27 mouse cellular contexts compared by ENCODE assay signal in the genomic region with DNA sequence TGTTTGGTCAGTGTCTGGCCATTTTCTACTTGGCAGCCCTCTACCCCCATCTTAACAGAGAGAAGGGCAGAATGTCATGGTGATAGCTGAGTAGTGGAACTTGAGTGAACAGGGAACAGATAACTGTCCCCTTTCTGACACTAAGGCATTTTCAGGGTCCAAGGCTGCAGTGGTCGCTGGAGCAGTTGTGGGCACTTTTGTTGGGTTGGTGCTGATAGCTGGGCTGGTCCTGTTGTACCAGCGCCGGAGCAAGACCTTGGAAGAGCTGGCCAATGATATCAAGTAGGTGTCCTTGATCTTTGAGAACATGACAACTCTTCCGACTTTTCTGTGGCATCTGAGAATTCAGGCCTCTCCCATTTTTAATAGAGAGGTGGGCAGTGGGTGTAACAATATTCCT. TPM values are rescaled to one million over a fixed set of nuclear protein-coding genes. Genes with fewer than 3 reads are reported as not detected.
A peak's percentile ranks its signal among the peaks of the same experiment; 100 is the strongest.
DNase-seq lines count a peak whose midpoint lies in the region; TF ChIP-seq lines count a peak whose summit lies in the region.
"Had no signal": no experiment of that assay in that cellular context is flagged by ENCODE, and none has a peak within 500 bp of the region (broad histone marks: within the 10 kb centered on the region; RNA-seq: fewer than 3 reads in every experiment).

No protein-coding gene starts in this region.

- H3K36me3 ChIP-seq in heart, adult 2 months (ENCODE audit: control insufficient read depth, insufficient read depth, low read length), result peaks cover 77% of the 10 kb centered on the region
- H3K36me3 ChIP-seq: embryonic facial prominence, embryonic 10.5 days; embryonic facial prominence, embryonic 13.5 days; forebrain, embryonic 12.5 days; forebrain, embryonic 15.5 days; heart, embryonic 15.5 days had no signal

- H3K79me2 ChIP-seq in heart, adult 2 months (replicated peaks; ENCODE audit: control insufficient read depth, insufficient read depth, low read length), result no peaks in the 10 kb centered on the region

- peak; percentile 34 for DNase-seq in adrenal gland, postnatal 10 days
- no peak for DNase-seq in adrenal gland, postnatal 4 days (ENCODE audit: low spot score in 2 of 2)
- no peak for DNase-seq in heart, adult 2 months
- no peak for DNase-seq in heart, postnatal 36 days
- no peak for DNase-seq in right cerebral cortex, postnatal 10 days (ENCODE audit: low spot score in 2 of 2)
- DNase-seq: cerebellum, adult 11-12 months; cerebellum, adult 8-10 months; cerebellum, postnatal 10 days; cerebellum, postnatal 36 days; embryo, embryonic 11 days; gastrocnemius, postnatal 10 days; heart, adult 11 months; heart, postnatal 10 days; heart, postnatal 4 days; kidney, adult 18-20 months had no signal

- H3K4me3 ChIP-seq in heart, adult 2 months, result no peak overlapping the region
- H3K4me3 ChIP-seq in brown adipose tissue, adult 24 weeks (ENCODE audit: insufficient read depth, low read depth, low read length), result no peak overlapping the region
- H3K4me3 ChIP-seq: embryonic facial prominence, embryonic 10.5 days; embryonic facial prominence, embryonic 13.5 days; erythroblast, embryonic 14.5 days; forebrain, embryonic 12.5 days; forebrain, embryonic 15.5 days; heart, embryonic 12.5 days; heart, embryonic 15.5 days had no signal

- no peak for TF ChIP-seq CTCF in heart, adult 2 months (IDR thresholded peaks at IDR 0.05)

- no peak for TF ChIP-seq POLR2A in heart, adult 2 months (IDR thresholded peaks at IDR 0.05; ENCODE audit: insufficient read depth, low read depth, low read length)

- no peak for TF ChIP-seq EP300 in heart, adult 2 months (IDR thresholded peaks at IDR 0.05; ENCODE audit: insufficient read depth, low read depth, low read length)

- peak overlapping the region; percentile 0 for H3K27ac ChIP-seq in heart, adult 2 months
- peak overlapping the region; percentile 83 for H3K27ac ChIP-seq in brown adipose tissue, adult 24 weeks (replicated peaks; ENCODE audit: low read depth, low read length)
- H3K27ac ChIP-seq: embryonic facial prominence, embryonic 10.5 days; embryonic facial prominence, embryonic 13.5 days; forebrain, embryonic 12.5 days; forebrain, embryonic 15.5 days; heart, embryonic 15.5 days; hindbrain, embryonic 14.5 days; hindbrain, postnatal 0 days had no signal

- peaks cover 39% of the 10 kb centered on the region for H3K4me1 ChIP-seq in heart, adult 2 months (ENCODE audit: control insufficient read depth, insufficient read depth, low read length)
- H3K4me1 ChIP-seq in brown adipose tissue, adult 24 weeks (ENCODE audit: control insufficient read depth, insufficient read depth, insufficient read length, low read length), result peaks cover 46% of the 10 kb centered on the region
- H3K4me1 ChIP-seq: forebrain, embryonic 12.5 days; forebrain, embryonic 15.5 days had no signal

- WGBS in heart, adult 2 months, result 59% methylated on average over 4 of the region's 4 CpGs

- H3K27me3 ChIP-seq in heart, adult 2 months (ENCODE audit: control insufficient read depth, insufficient read depth, low read length), result no peaks in the 10 kb centered on the region

- no peak overlapping the region for H3K9ac ChIP-seq in heart, adult 2 months (ENCODE audit: low read depth, low read length)
- H3K9ac ChIP-seq: embryonic facial prominence, embryonic 13.5 days; forebrain, embryonic 12.5 days; forebrain, embryonic 15.5 days; heart, embryonic 12.5 days; heart, embryonic 15.5 days; hindbrain, embryonic 14.5 days had no signal

- intact Hi-C loops in heart, adult 2 months (cut with DNase I), result no loop called here
- intact Hi-C loops in heart, postnatal 36 days (cut with DNase I), result no loop called here

RNA-seq across cellular contexts. Expression of gene Vsig2, which starts 2.2 kb away (rescaled TPM):
- 1 to 10 TPM; 5.6 to 9.0 TPM for total RNA-seq in adrenal gland, postnatal 10 days (2021)
- 1 to 10 TPM; 5.8 to 7.3 TPM for total RNA-seq in adrenal gland, postnatal 4 days (2021)
- total RNA-seq in heart, adult 2 months (2021), result 1 to 10 TPM; 2.5 to 4.9 TPM
- polyA plus RNA-seq in heart, adult 2 months (2012; rRNA removed), result 16.0 and 21.1 TPM in 2 replicates
- total RNA-seq in heart, postnatal 36 days (2021), result 1 to 10 TPM; 4.0 to 4.7 TPM
- polyA plus RNA-seq in brown adipose tissue, adult 24 weeks (2012; ENCODE audit: insufficient read depth, insufficient read length, missing spikeins), result 2.1 and 5.7 TPM in 2 replicates
- total RNA-seq: MEL had no signal
- polyA plus RNA-seq: CD4-positive, CD25-positive, alpha-beta regulatory T cell, adult 4 months; erythroblast, embryonic 14.5 days had no signal

RNA-seq across cellular contexts. Expression of gene Esam, which starts 9.0 kb away (rescaled TPM):
- 10 to 100 TPM; 79.7 to 80.2 TPM for total RNA-seq in adrenal gland, postnatal 10 days (2021)
- 10 to 100 TPM; 51.7 to 55.5 TPM for total RNA-seq in adrenal gland, postnatal 4 days (2021)
- 10 to 100 TPM; 58.5 to 81.3 TPM for total RNA-seq in heart, adult 2 months (2021)
- 77.1 and 87.2 TPM in 2 replicates for polyA plus RNA-seq in heart, adult 2 months (2012; rRNA removed)
- total RNA-seq in heart, postnatal 36 days (2021), result 10 to 100 TPM; 66.9 to 79.2 TPM
- 15.0 and 29.4 TPM in 2 replicates for polyA plus RNA-seq in brown adipose tissue, adult 24 weeks (2012; ENCODE audit: insufficient read depth, insufficient read length, missing spikeins)
- polyA plus RNA-seq: CD4-positive, CD25-positive, alpha-beta regulatory T cell, adult 4 months; erythroblast, embryonic 14.5 days had no signal

RNA-seq across cellular contexts. Expression of gene Nrgn, which starts 15.9 kb away (rescaled TPM):
- 1 to 10 TPM; 4.2 to 5.4 TPM for total RNA-seq in adrenal gland, postnatal 10 days (2021)
- total RNA-seq in adrenal gland, postnatal 4 days (2021), result 1 to 10 TPM; 4.1 to 6.7 TPM
- 10 to 100 TPM in 1 of 2 experiments, 1 to 10 TPM in 1; 4.0 to 27.2 TPM for total RNA-seq in heart, adult 2 months (2021)
- 8.6 and 21.7 TPM in 2 replicates for polyA plus RNA-seq in heart, adult 2 months (2012; rRNA removed)
- 1 to 10 TPM; 4.5 to 6.1 TPM for total RNA-seq in heart, postnatal 36 days (2021)
- polyA plus RNA-seq in brown adipose tissue, adult 24 weeks (2012; ENCODE audit: insufficient read depth, insufficient read length, missing spikeins), result 4.5 TPM in 1 of 2 replicates, not detected in the other

RNA-seq across cellular contexts. Expression of gene Siae, which starts 18.6 kb away (rescaled TPM):
- total RNA-seq in adrenal gland, postnatal 10 days (2021), result 10 to 100 TPM; 13.7 to 14.5 TPM
- total RNA-seq in adrenal gland, postnatal 4 days (2021), result 10 to 100 TPM; 17.4 to 18.4 TPM
- total RNA-seq in heart, adult 2 months (2021), result 1 to 10 TPM; 7.7 to 8.2 TPM
- polyA plus RNA-seq in heart, adult 2 months (2012; rRNA removed), result 7.7 and 18.7 TPM in 2 replicates
- total RNA-seq in heart, postnatal 36 days (2021), result 1 to 10 TPM; 9.6 to 9.7 TPM
- 11.7 and 12.1 TPM in 2 replicates for polyA plus RNA-seq in brown adipose tissue, adult 24 weeks (2012; ENCODE audit: insufficient read depth, insufficient read length, missing spikeins)
- polyA plus RNA-seq: erythroblast, embryonic 14.5 days had no signal

RNA-seq across cellular contexts. Expression of gene Msantd2, which starts 47.7 kb away (rescaled TPM):
- total RNA-seq in adrenal gland, postnatal 10 days (2021), result 10 to 100 TPM; 14.7 to 22.5 TPM
- total RNA-seq in adrenal gland, postnatal 4 days (2021), result 10 to 100 TPM; 31.3 to 33.2 TPM
- total RNA-seq in heart, adult 2 months (2021), result 1 to 10 TPM; 6.4 to 7.1 TPM
- polyA plus RNA-seq in heart, adult 2 months (2012; rRNA removed), result 10.7 and 12.8 TPM in 2 replicates
- total RNA-seq in heart, postnatal 36 days (2021), result 1 to 10 TPM; 6.7 to 6.9 TPM
- 3.8 and 10.4 TPM in 2 replicates for polyA plus RNA-seq in brown adipose tissue, adult 24 weeks (2012; ENCODE audit: insufficient read depth, insufficient read length, missing spikeins)
